10 mouse cellular contexts compared by ENCODE assay signal in genomic region chr17:34093199-34093874, GRCm38 (mm10). TPM values are rescaled to one million over a fixed set of nuclear protein-coding genes. Genes with fewer than 3 reads are reported as not detected.
DNase-seq lines count a peak whose midpoint lies in the region; TF ChIP-seq lines count a peak whose summit lies in the region.
"Had no signal": no experiment of that assay in that cellular context is flagged by ENCODE, and none has a peak within 500 bp of the region (broad histone marks: within the 10 kb centered on the region; RNA-seq: fewer than 3 reads in every experiment).

No protein-coding gene starts in this region.

- peak; percentile 76 for DNase-seq in kidney, postnatal 10 days
- no peak for DNase-seq in kidney, adult 11 months
- peak; percentile 34 for DNase-seq in induced T-regulatory cell, adult 2 months (ENCODE audit: low read depth)
- peak; percentile 52 to 66 for DNase-seq in spleen, postnatal 36 days (ENCODE audit: low spot score in 2 of 2)
- no peak for DNase-seq in adrenal gland, adult 18-20 months (ENCODE audit: low spot score in 2 of 2)
- DNase-seq in right cerebral cortex, postnatal 36 days (ENCODE audit: low spot score in 2 of 2), result no peak
- no peak for DNase-seq in layer of hippocampus, adult 9-11 months
- DNase-seq: gastrocnemius, postnatal 10 days had no signal

- H3K4me1 ChIP-seq in bone marrow macrophage, adult 2 months (ENCODE audit: control insufficient read depth, insufficient read depth, low read length), result peaks cover 26% of the 10 kb centered on the region

- no peak for TF ChIP-seq CTCF in bone marrow macrophage, adult 2 months (IDR thresholded peaks at IDR 0.05; ENCODE audit: low read depth, low read length)

- H3K27ac ChIP-seq in bone marrow macrophage, adult 2 months (ENCODE audit: insufficient read depth, low read depth, low read length), result peak overlapping the region; percentile 70
- H3K27ac ChIP-seq: macrophage had no signal

- H3K4me3 ChIP-seq in bone marrow macrophage, adult 2 months (ENCODE audit: insufficient read depth, low read length), result no peak overlapping the region

- no peak for TF ChIP-seq POLR2A in bone marrow macrophage, adult 2 months (IDR thresholded peaks at IDR 0.05; ENCODE audit: borderline replicate concordance, low read depth, low read length)

RNA-seq across cellular contexts. Expression of gene H2-Oa, which starts 1.2 kb away (rescaled TPM):
- 0.88 TPM in 1 of 2 replicates, not detected in the other for polyA plus RNA-seq in bone marrow macrophage, adult 2 months (2012; ENCODE audit: insufficient read depth, insufficient read length, missing spikeins)
- under 1 TPM; 0.36 to 0.54 TPM for total RNA-seq in adrenal gland, adult 18-20 months (2021)
- total RNA-seq: gastrocnemius, postnatal 10 days had no signal

RNA-seq across cellular contexts. Expression of gene H2-DMa, which starts 26.0 kb away (rescaled TPM):
- polyA plus RNA-seq in bone marrow macrophage, adult 2 months (2012; ENCODE audit: insufficient read depth, insufficient read length, missing spikeins), result 206 and 214 TPM in 2 replicates
- total RNA-seq in adrenal gland, adult 18-20 months (2021), result 10 to 100 TPM; 14.7 to 21.0 TPM

RNA-seq across cellular contexts. Expression of gene Brd2, which starts 29.1 kb away (rescaled TPM):
- 156 and 185 TPM in 2 replicates for polyA plus RNA-seq in bone marrow macrophage, adult 2 months (2012; ENCODE audit: insufficient read depth, insufficient read length, missing spikeins)
- 100 to 1,000 TPM; 199 to 244 TPM for total RNA-seq in adrenal gland, adult 18-20 months (2021)

RNA-seq across cellular contexts. Expression of gene H2-DMb2, which starts 49.8 kb away (rescaled TPM):
- 3.0 and 4.9 TPM in 2 replicates for polyA plus RNA-seq in bone marrow macrophage, adult 2 months (2012; ENCODE audit: insufficient read depth, insufficient read length, missing spikeins)
- total RNA-seq in adrenal gland, adult 18-20 months (2021), result 1 to 10 TPM; 2.0 to 3.8 TPM

RNA-seq across cellular contexts. Expression of gene Col11a2, which starts 54.1 kb away (rescaled TPM):
- 0.51 and 0.61 TPM in 2 replicates for polyA plus RNA-seq in bone marrow macrophage, adult 2 months (2012; ENCODE audit: insufficient read depth, insufficient read length, missing spikeins)
- total RNA-seq in adrenal gland, adult 18-20 months (2021), result 1 to 10 TPM; 1.4 to 1.9 TPM

Comparison
In these comparisons a context has a peak if more than half of its experiments do, and no peak if none do; other contexts are left out.
1. DNase-seq: peak in kidney, postnatal 10 days (single experiment), induced T-regulatory cell, adult 2 months (single experiment) and spleen, postnatal 36 days (2 of 2); none in kidney, adult 11 months (single experiment), adrenal gland, adult 18-20 months (0 of 2), right cerebral cortex, postnatal 36 days (0 of 2) and layer of hippocampus, adult 9-11 months (single experiment).